Mouse (Mus musculus): ENCODE measurements around the gene Casq1. TPM values are rescaled to one million over a fixed set of nuclear protein-coding genes. Genes with fewer than 3 reads are reported as not detected.

Casq1 gene
- polyA plus RNA-seq, 1 experiment from 2014 or later, result 1.8 TPM

DNA sequence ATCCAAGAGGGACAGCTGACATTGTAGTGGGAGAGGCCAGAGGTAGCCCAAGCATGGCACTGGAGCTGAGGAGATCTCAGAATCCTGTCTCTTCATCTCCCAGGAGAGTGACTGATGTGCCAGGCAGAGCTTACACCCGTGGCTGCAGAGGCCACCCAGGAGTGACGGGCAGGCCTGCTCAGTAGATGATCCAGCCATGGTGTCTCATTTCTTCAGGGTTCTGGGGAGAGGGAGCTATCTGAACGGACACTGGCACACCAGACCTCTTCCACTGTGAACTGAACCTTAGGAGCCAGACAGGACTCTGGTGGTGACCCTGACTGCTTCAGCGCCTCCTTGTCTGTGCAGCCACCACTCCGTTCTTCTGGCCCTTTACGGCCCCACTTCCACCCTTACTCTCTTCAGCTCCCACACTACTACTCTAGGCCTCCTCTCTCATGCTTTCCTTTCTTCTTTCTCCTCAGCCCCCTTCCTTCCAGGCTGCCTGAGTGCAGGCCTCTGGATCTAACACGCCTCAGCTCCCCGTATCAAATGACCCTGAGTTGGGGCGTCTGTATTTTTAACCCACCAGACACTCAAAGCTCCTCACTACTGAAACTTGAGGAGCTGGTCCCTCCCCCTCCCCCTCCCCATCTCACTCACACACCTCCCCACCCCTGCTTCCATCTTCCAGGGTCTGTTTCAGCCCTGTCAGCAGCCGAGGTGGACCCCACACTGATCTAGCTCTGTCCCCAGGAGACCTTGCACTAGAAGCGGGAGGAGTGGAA, 1.8 kb upstream of the Casq1 start:
- Histone ChIP-seq H3K4me1 (replicated peaks) (peaks cover 47% of the 10 kb centered on the region), H3K4me3 (replicated peaks) (no peak overlapping the region), H3K27me3 (no peaks in the 10 kb centered on the region), H3K27ac (no peak overlapping the region), H3K36me3 (no peaks in the 10 kb centered on the region), H3K9ac (replicated peaks) (no peak overlapping the region), H3K9me3 (no peaks in the 10 kb centered on the region), H3K4me2 (replicated peaks) (no peak overlapping the region)
- 42% methylated on average over 11 of the region's 11 CpGs for WGBS
- no peak for ATAC-seq

GRCm38 (mm10) chr1:172220414-172220813, 746 bp upstream of the Casq1 start:
- peak; percentile 41; the same call in 1 of the 2 replicates for ATAC-seq
- H3K36me3 ChIP-seq, result no peaks in the 10 kb centered on the region
- H3K4me3 ChIP-seq (replicated peaks), result no peak overlapping the region
- WGBS, result 38% methylated on average over 10 of the region's 10 CpGs
- no peaks in the 10 kb centered on the region for H3K27me3 ChIP-seq
- no peak overlapping the region for H3K9ac ChIP-seq (replicated peaks)
- H3K4me1 ChIP-seq (replicated peaks), result peaks cover 47% of the 10 kb centered on the region
- H3K9me3 ChIP-seq, result no peaks in the 10 kb centered on the region
- peak overlapping the region; percentile 53; the same call in 1 of the 2 replicates for H3K27ac ChIP-seq
- no peak overlapping the region for H3K4me2 ChIP-seq (replicated peaks)

DNA sequence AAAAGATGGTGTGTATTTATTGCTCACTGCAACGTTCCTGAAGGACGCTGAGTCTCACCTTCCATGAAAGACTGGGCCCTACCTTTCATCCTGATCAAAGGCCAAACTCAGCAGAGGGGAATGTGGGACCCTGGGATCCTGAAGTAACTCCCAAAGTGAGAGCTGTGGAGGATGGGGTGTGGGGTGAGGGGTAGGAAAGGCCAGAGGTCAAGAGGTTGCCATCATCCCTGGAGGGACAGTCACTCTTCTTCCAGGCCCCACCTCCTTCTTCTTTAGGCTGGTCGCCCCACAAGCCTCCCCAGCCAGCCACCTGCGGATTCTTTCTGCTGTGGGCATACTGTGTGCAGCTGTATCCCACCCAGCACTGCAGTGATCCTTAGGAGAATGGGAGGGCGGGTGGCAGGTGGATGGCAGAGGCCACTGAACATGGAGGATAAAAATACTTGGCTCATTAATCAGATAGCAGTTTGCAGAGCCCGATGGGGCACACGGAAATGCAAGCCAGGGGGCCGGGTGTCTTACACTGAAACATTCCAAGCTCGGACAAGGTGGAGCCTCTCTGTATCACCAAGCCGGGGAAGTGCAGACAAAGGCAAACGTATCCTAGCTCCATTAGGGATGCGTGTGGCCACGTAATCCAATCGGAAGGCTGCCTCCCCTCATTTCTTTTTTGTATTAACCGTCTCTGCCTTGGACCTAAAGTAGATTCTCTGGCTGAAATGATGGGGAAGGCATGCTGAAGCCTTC, 1.3 kb downstream of the Casq1 start:
- Histone ChIP-seq H3K4me2 (replicated peaks) (no peak overlapping the region), H3K9ac (replicated peaks) (no peak overlapping the region), H3K27me3 (no peaks in the 10 kb centered on the region), H3K4me1 (replicated peaks) (peaks cover 55% of the 10 kb centered on the region), H3K36me3 (no peaks in the 10 kb centered on the region), H3K27ac (no peak overlapping the region), H3K9me3 (no peaks in the 10 kb centered on the region), H3K4me3 (replicated peaks) (no peak overlapping the region)
- ATAC-seq, result no peak
- WGBS, result 47% methylated on average over 15 of the region's 15 CpGs

DNA sequence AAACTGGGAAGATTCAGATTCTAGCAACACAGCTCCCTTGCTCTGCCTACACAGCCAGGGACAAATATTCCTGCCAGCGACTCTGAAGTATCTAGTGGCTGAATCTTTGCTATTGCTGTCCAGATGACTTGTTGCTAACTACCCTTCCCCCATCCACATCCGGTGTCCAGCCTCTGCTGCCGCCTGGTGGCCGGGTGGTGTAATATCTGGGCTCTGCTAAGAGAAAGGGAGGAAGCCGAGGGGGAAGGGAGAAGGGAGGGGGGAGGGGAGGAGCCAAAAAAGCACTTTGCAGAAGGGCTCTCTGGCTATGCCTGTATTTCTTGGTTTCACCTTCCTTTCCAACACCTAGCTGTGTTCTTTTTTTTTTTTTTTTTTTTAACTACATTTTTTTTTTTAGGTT, 2.5 kb downstream of the Casq1 start:
- peak; percentile 29 for ATAC-seq

DNA sequence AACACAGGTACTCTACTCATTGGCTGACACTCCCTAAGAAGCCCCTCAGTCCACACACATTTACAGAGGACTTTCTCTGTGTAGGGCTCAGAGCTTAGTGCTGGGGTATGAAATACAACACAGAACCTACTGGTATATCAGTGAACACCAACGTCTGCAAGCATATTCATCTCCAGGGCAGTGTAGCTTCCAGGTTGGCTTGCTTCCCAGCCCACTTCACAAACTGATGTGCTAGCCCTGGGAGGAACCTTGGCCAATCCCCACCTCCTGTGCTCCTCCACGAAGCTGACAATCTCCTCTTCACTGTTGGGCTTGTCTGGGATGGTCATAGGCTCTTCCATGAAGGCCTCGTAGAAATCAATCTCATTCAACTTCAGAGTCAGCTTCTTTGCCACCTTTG, 4.9 kb downstream of the Casq1 start:
- ATAC-seq, result no peak
- Histone ChIP-seq H3K4me1 (replicated peaks) (peaks cover 41% of the 10 kb centered on the region), H3K27ac (no peak overlapping the region), H3K36me3 (no peaks in the 10 kb centered on the region), H3K4me2 (replicated peaks) (no peak overlapping the region), H3K9me3 (no peaks in the 10 kb centered on the region), H3K4me3 (replicated peaks) (no peak overlapping the region), H3K27me3 (no peaks in the 10 kb centered on the region), H3K9ac (replicated peaks) (no peak overlapping the region)
- WGBS, result 79% methylated on average over 3 of the region's 3 CpGs

More for the DNA sequence above, 2.5 kb downstream of the Casq1 start:
- Histone ChIP-seq H3K27ac (peak overlapping the region; percentile 7; the same call in 1 of the 2 replicates), H3K27me3 (no peaks in the 10 kb centered on the region), H3K4me3 (replicated peaks) (no peak overlapping the region), H3K4me1 (replicated peaks) (peaks cover 65% of the 10 kb centered on the region), H3K9ac (replicated peaks) (0 out of 2 replicates have a peak overlapping the region, but pooled peaks have one; percentile 33), H3K36me3 (no peaks in the 10 kb centered on the region), H3K4me2 (replicated peaks) (peak overlapping the region; percentile 25; the same call in 1 of the 2 replicates), H3K9me3 (no peaks in the 10 kb centered on the region)
- WGBS, result 0% methylated on average over 5 of the region's 5 CpGs

DNA sequence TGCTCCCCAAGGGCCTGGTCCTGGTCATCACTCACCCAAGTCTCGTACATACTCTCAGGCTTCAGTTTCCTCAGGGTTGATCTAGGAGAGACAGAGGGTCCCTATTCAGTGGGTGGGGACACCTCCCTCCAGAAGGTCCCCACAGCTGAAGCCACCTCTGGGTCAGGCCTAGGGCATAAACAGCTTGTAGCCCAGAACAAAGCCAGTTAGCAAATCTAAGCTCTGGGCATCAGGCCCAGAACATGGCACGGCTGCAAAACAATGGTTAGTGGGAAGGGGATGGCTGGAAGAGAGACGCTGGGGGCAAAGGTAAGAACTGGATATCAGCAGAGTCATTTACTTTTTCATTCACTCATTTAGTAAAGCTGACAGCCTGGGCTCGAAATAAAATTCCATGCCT, 5.9 kb downstream of the Casq1 start:
- Histone ChIP-seq H3K36me3 (no peaks in the 10 kb centered on the region), H3K27ac (peak overlapping the region; percentile 25), H3K9me3 (no peaks in the 10 kb centered on the region), H3K4me2 (replicated peaks) (no peak overlapping the region), H3K4me3 (replicated peaks) (no peak overlapping the region), H3K4me1 (replicated peaks) (peaks cover 32% of the 10 kb centered on the region), H3K27me3 (no peaks in the 10 kb centered on the region), H3K9ac (replicated peaks) (no peak overlapping the region)
- ATAC-seq, result peak; percentile 37
- WGBS, result 43% methylated on average over 4 of the region's 4 CpGs

GRCm38 (mm10) chr1:172212776-172213175, 6.9 kb downstream of the Casq1 start:
- no peaks in the 10 kb centered on the region for H3K9me3 ChIP-seq
- H3K4me1 ChIP-seq (replicated peaks), result peaks cover 29% of the 10 kb centered on the region
- H3K4me3 ChIP-seq (replicated peaks), result no peak overlapping the region
- no peaks in the 10 kb centered on the region for H3K36me3 ChIP-seq
- 56% methylated on average over 5 of the region's 5 CpGs for WGBS
- H3K27me3 ChIP-seq, result no peaks in the 10 kb centered on the region
- no peak overlapping the region for H3K4me2 ChIP-seq (replicated peaks)
- no peak for ATAC-seq
- H3K9ac ChIP-seq (replicated peaks), result 0 out of 2 replicates have a peak overlapping the region, but pooled peaks have one; percentile 4
- H3K27ac ChIP-seq, result 0 out of 2 replicates have a peak overlapping the region, but pooled peaks have one; percentile 19

DNA sequence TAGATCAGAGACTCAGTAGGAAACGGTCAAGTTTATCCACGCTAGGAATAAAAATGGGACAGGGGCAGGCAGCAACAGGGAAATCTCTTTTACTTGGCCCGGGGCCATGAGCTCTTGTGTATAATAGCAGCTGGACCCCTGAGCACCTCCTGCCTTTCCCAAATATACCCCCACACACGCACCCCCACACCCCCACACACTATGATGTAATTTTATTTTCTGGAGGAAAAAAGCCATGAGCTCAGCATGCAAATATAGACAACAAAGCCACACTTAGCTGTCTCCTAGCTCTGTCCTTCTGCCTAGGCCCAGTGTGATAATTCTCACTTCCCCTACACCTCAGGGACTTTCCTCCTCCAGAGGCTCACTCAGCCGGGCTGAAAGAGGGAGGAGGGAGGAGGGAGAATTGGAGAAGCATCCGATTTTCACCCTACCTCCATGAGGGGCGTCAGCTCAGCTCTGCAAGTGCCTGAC, 12.5 kb downstream of the Casq1 start:
- WGBS, result 6% methylated on average over 7 of the region's 7 CpGs
- H3K36me3 ChIP-seq, result no peaks in the 10 kb centered on the region
- ATAC-seq, result peak; percentile 2
- peak overlapping the region; percentile 90 for H3K9ac ChIP-seq (replicated peaks)
- H3K27ac ChIP-seq, result peak overlapping the region; percentile 96
- peaks cover 53% of the 10 kb centered on the region for H3K4me1 ChIP-seq (replicated peaks)
- H3K4me3 ChIP-seq (replicated peaks), result peak overlapping the region; percentile 65
- peak overlapping the region; percentile 93 for H3K4me2 ChIP-seq (replicated peaks)
- no peaks in the 10 kb centered on the region for H3K9me3 ChIP-seq
- no peaks in the 10 kb centered on the region for H3K27me3 ChIP-seq

DNA sequence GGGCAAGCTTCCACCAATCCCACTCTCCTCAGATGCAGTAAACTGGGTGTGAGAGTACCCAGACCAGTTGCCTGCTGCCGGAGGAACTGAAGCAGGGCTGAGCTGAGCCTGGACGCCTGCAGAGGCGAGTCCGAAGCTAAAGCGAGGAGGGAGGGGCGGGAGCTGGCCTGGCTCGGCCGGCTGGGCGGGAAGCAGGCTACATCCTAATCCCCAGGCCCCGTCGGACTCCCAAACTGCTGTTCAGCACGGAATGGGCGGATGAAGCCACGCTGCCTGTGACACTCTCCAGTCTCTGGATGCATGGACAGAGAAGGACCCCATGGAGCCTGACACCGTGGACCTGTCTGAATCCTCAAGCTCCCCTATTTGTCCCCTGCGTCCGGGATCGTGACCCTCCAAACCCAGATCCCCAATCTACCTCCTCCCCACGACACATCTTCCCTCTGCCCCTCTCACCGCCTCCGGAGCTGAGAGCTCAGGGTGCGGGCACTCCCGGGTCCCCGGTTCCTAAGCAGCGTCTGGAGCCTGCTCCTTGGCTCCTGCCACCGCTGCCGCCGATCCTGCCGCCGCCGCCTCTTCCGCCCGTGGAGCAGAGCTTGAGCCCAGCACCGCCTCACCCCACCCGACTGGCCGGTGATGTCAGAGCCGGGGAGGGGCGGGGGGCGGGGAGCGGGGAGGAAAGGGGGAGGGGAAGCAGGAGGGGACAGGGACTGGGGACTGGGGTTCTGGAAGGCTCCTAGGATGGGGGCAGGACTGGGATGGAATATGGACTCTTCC, 13.3 kb downstream of the Casq1 start, which contains the start of gene Pea15a:
Gene Pea15a (minus strand): TSS at position 664 of the 777 bp plus-strand sequence.
- WGBS, result 0% methylated on average over 37 of the region's 40 CpGs
- ATAC-seq, result peak; percentile 76
- Histone ChIP-seq H3K27ac (peak within 1 kb of the TSS; percentile 96), H3K9me3 (no peaks in the 10 kb centered on the region), H3K27me3 (no peaks in the 10 kb centered on the region), H3K4me2 (replicated peaks) (peak within 1 kb of the TSS; percentile 93), H3K4me1 (replicated peaks) (peaks cover 61% of the 10 kb centered on the region), H3K36me3 (no peaks in the 10 kb centered on the region), H3K9ac (replicated peaks) (peak within 1 kb of the TSS; percentile 90), H3K4me3 (replicated peaks) (peak within 1 kb of the TSS; percentile 65)

DNA sequence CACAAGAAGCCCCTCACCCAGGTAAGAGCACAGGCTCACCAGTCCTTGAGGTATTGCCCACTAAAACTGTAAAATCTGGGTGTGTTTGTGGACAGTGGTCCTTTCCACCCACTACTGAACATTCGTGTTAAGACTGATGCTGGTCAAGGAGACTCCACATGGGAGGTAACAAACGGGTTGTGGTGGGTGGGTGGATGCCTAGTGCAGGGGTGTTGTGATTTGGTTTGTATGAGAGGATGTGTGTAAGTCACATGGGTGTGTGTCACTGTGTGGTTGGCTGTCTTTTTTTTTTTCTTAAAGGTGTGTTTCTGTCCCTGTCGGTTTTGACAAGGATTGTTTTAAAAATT, 14.0 kb downstream of the Casq1 start:
- H3K4me2 ChIP-seq (replicated peaks), result peak overlapping the region; percentile 93
- peaks cover 67% of the 10 kb centered on the region for H3K4me1 ChIP-seq (replicated peaks)
- no peaks in the 10 kb centered on the region for H3K9me3 ChIP-seq
- H3K27me3 ChIP-seq, result no peaks in the 10 kb centered on the region
- 5% methylated on average over 3 of the region's 3 CpGs for WGBS
- H3K36me3 ChIP-seq, result no peaks in the 10 kb centered on the region
- H3K27ac ChIP-seq, result peak overlapping the region; percentile 96
- H3K4me3 ChIP-seq (replicated peaks), result peak overlapping the region; percentile 65
- H3K9ac ChIP-seq (replicated peaks), result peak overlapping the region; percentile 90
- ATAC-seq, result no peak

- 9% methylated on average over 15 of the region's 15 CpGs for WGBS
- ATAC-seq, result no peak
Measured at GRCm38 (mm10) chr1:172204814-172205740, 14.6 kb downstream of the Casq1 start.

More at GRCm38 (mm10) chr1:172204814-172205740, 14.6 kb downstream of the Casq1 start:
- Histone ChIP-seq H3K27me3 (no peaks in the 10 kb centered on the region), H3K9me3 (no peaks in the 10 kb centered on the region), H3K9ac (replicated peaks) (peak overlapping the region; percentile 90), H3K4me3 (replicated peaks) (peak overlapping the region; percentile 65), H3K4me1 (replicated peaks) (peaks cover 73% of the 10 kb centered on the region), H3K4me2 (replicated peaks) (peak overlapping the region; percentile 93), H3K36me3 (peaks cover 4% of the 10 kb centered on the region), H3K27ac (peak overlapping the region; percentile 96)

Measured in midbrain, embryonic 13.5 days (tissue).